Mouse (Mus musculus): ENCODE measurements at regions not wholly inside any gene's neighbourhood (a gene's known extent, or its start where the extent isn't known, plus 50 kb on each side); places are given as distances from the start of the nearest gene placed in this dataset.
A peak's percentile ranks its signal among the peaks of the same experiment; 100 is the strongest.

- no peak for TF ChIP-seq CTCF (conservative IDR thresholded peaks at IDR 0.05; ENCODE audit: low read length)
- peak; percentile 45; the same call in 1 of the 2 replicates for TF ChIP-seq POU5F1 (IDR thresholded peaks at IDR 0.05; ENCODE audit: borderline replicate concordance, low read length)
- TF ChIP-seq NANOG (IDR thresholded peaks at IDR 0.05; ENCODE audit: borderline replicate concordance, low read length) = peak; percentile 94
These were observed 64.3 kb upstream of the Isx start for GRCm38 (mm10) chr8:74808685-74809084.

Data from E14TG2a.4 (cell line).